Mouse (Mus musculus): ENCODE data around the gene Trmt1. TPM values are rescaled to one million over a fixed set of nuclear protein-coding genes. Genes with fewer than 3 reads are reported as not detected.

Gene Trmt1
- polyA plus RNA-seq, 1 experiment from 2014 or later: 62.1 TPM

- Histone ChIP-seq H3K27me3 (ENCODE audit: control insufficient read depth, insufficient read depth, low read length) (no peaks in the 10 kb centered on the region), H3K9ac (no peak overlapping the region), H3K4me1 (replicated peaks; ENCODE audit: control insufficient read depth, insufficient read depth, low read length) (peaks cover 40% of the 10 kb centered on the region), H3K36me3 (replicated peaks; ENCODE audit: control insufficient read depth, insufficient read depth) (no peaks in the 10 kb centered on the region), H3K4me3 (replicated peaks; ENCODE audit: low read length) (no peak overlapping the region), H3K4me2 (replicated peaks) (no peak overlapping the region), H3K27ac (no peak overlapping the region), H3K9me3 (ENCODE audit: control insufficient read depth, low read length) (no peaks in the 10 kb centered on the region)
- DNase-seq (ENCODE audit: low spot score) (no peak), ATAC-seq (ENCODE audit: low FRiP score) (no peak)
- WGBS: 53% methylated on average over 4 of the region's 4 CpGs
Observed at GRCm38 (mm10) chr8:84657680-84658079, 28.4 kb upstream of the Trmt1 start.

GRCm38 (mm10) chr8:84658951-84659350 lies 27.2 kb upstream of the Trmt1 start:
- no peak overlapping the region for H3K4me3 ChIP-seq (replicated peaks; ENCODE audit: low read length)
- H3K4me2 ChIP-seq (replicated peaks): no peak overlapping the region
- H3K27ac ChIP-seq: no peak overlapping the region
- 84% methylated on average over 1 of the region's 1 CpGs for WGBS
- ATAC-seq (ENCODE audit: low FRiP score): no peak
- H3K36me3 ChIP-seq (replicated peaks; ENCODE audit: control insufficient read depth, insufficient read depth): no peaks in the 10 kb centered on the region
- peaks cover 47% of the 10 kb centered on the region for H3K4me1 ChIP-seq (replicated peaks; ENCODE audit: control insufficient read depth, insufficient read depth, low read length)
- H3K9ac ChIP-seq: no peak overlapping the region
- DNase-seq (ENCODE audit: low spot score): no peak
- H3K27me3 ChIP-seq (ENCODE audit: control insufficient read depth, insufficient read depth, low read length): no peaks in the 10 kb centered on the region
- H3K9me3 ChIP-seq (ENCODE audit: control insufficient read depth, low read length): no peaks in the 10 kb centered on the region

- H3K36me3 ChIP-seq (replicated peaks; ENCODE audit: control insufficient read depth, insufficient read depth): no peaks in the 10 kb centered on the region
- no peaks in the 10 kb centered on the region for H3K9me3 ChIP-seq (ENCODE audit: control insufficient read depth, low read length)
- 3% methylated on average over 33 of the region's 33 CpGs for WGBS
- peak overlapping the region; percentile 84 for H3K27ac ChIP-seq
- H3K9ac ChIP-seq: peak overlapping the region; percentile 71
- H3K4me3 ChIP-seq (replicated peaks; ENCODE audit: low read length): peak overlapping the region; percentile 71
- H3K4me2 ChIP-seq (replicated peaks): peak overlapping the region; percentile 79
- H3K4me1 ChIP-seq (replicated peaks; ENCODE audit: control insufficient read depth, insufficient read depth, low read length): peaks cover 47% of the 10 kb centered on the region
- ATAC-seq (ENCODE audit: low FRiP score) (no peak), DNase-seq (ENCODE audit: low spot score) (no peak)
- H3K27me3 ChIP-seq (ENCODE audit: control insufficient read depth, insufficient read depth, low read length): no peaks in the 10 kb centered on the region
Observed at GRCm38 (mm10) chr8:84659936-84660818, 25.9 kb upstream of the Trmt1 start.

DNA sequence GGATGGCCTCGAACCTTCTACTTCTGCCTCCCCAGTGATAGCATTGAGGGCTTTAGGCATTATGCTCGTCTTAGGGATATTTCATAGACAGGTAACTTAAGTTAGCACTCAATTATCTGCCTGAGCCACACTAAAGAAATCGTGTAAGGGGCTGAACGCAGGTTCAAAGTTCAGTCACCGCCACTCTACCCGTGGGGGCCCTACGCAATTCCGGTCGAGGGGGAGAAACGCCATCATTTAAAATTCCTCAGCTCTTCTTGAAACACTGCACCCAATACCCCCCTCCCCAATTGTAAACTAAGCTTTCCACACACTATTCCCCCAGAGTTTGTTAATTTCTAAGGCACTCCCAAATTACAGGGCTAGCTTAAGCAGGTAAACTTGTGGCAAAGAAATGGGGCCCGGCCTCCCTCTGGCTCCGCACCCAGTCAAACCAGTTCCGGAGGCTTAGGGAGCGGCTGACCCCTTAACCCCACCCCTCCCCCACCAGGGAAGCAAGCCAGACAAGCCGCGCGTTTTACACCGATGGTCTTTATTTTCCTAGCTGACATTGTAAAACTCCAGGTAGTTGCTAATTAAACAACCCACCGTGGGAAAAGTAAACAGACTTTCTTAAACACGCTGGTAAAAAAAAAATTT lies 25.2 kb upstream of the Trmt1 start:
- WGBS: 1% methylated on average over 20 of the region's 20 CpGs
- peak overlapping the region; percentile 79 for H3K4me2 ChIP-seq (replicated peaks)
- no peak for ATAC-seq (ENCODE audit: low FRiP score)
- H3K9ac ChIP-seq: peak overlapping the region; percentile 71
- no peaks in the 10 kb centered on the region for H3K27me3 ChIP-seq (ENCODE audit: control insufficient read depth, insufficient read depth, low read length)
- peak overlapping the region; percentile 71 for H3K4me3 ChIP-seq (replicated peaks; ENCODE audit: low read length)
- DNase-seq (ENCODE audit: low spot score): no peak
- peak overlapping the region; percentile 84 for H3K27ac ChIP-seq
- H3K36me3 ChIP-seq (replicated peaks; ENCODE audit: control insufficient read depth, insufficient read depth): no peaks in the 10 kb centered on the region
- H3K4me1 ChIP-seq (replicated peaks; ENCODE audit: control insufficient read depth, insufficient read depth, low read length): peaks cover 51% of the 10 kb centered on the region
- no peaks in the 10 kb centered on the region for H3K9me3 ChIP-seq (ENCODE audit: control insufficient read depth, low read length)

- Histone ChIP-seq H3K4me3 (replicated peaks; ENCODE audit: low read length) (peak overlapping the region; percentile 71), H3K4me1 (replicated peaks; ENCODE audit: control insufficient read depth, insufficient read depth, low read length) (peaks cover 51% of the 10 kb centered on the region), H3K9ac (peak overlapping the region; percentile 71), H3K27me3 (ENCODE audit: control insufficient read depth, insufficient read depth, low read length) (no peaks in the 10 kb centered on the region), H3K27ac (peak overlapping the region; percentile 84), H3K9me3 (ENCODE audit: control insufficient read depth, low read length) (no peaks in the 10 kb centered on the region), H3K36me3 (replicated peaks; ENCODE audit: control insufficient read depth, insufficient read depth) (no peaks in the 10 kb centered on the region), H3K4me2 (replicated peaks) (peak overlapping the region; percentile 79)
- no peak for ATAC-seq (ENCODE audit: low FRiP score)
- DNase-seq (ENCODE audit: low spot score): no peak
- WGBS: under 1% methylated on average over 24 of the region's 24 CpGs
Observed at GRCm38 (mm10) chr8:84661458-84661871, 24.6 kb upstream of the Trmt1 start.

GRCm38 (mm10) chr8:84661961-84662571 lies 24.0 kb upstream of the Trmt1 start:
- Histone ChIP-seq H3K27me3 (ENCODE audit: control insufficient read depth, insufficient read depth, low read length) (no peaks in the 10 kb centered on the region), H3K4me3 (replicated peaks; ENCODE audit: low read length) (peak overlapping the region; percentile 71), H3K9me3 (ENCODE audit: control insufficient read depth, low read length) (no peaks in the 10 kb centered on the region), H3K4me1 (replicated peaks; ENCODE audit: control insufficient read depth, insufficient read depth, low read length) (peaks cover 45% of the 10 kb centered on the region), H3K36me3 (replicated peaks; ENCODE audit: control insufficient read depth, insufficient read depth) (no peaks in the 10 kb centered on the region; the same call in 1 of the 2 replicates), H3K27ac (peak overlapping the region; percentile 84), H3K4me2 (replicated peaks) (peak overlapping the region; percentile 79), H3K9ac (peak overlapping the region; percentile 71)
- DNase-seq (ENCODE audit: low spot score) (no peak), ATAC-seq (ENCODE audit: low FRiP score) (peak; percentile 3)
- WGBS: under 1% methylated on average over 59 of the region's 61 CpGs

DNA sequence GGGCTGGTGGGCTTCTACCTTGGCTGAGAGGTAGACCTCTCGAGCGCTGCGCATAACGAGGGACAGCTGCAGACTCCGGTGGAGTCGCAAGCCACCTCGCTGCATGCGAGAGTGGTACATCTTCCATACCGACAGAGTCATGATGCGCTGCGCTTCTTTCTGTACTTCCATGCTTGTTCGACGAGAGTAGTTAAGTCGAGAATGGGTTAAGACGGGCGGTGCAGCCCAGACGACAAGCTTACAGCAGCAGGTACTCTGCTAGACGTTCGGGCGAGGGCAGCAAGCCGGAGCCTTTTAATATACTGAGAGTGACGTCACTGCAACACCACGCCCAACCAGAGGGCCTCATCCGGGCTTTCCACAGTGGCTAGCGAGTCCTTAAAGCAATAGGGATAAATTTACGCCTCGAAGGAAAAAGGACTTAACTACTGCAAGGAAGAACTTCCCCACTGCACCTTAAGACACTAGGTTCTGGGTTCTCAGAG lies 23.5 kb upstream of the Trmt1 start, which contains the start of gene Ier2:
Gene Ier2 (minus strand): TSS at position 272 of the 485 bp plus-strand sequence.
- H3K9ac ChIP-seq: peak within 1 kb of the TSS; percentile 71
- peak within 1 kb of the TSS; percentile 79 for H3K4me2 ChIP-seq (replicated peaks)
- peak within 1 kb of the TSS; percentile 71 for H3K4me3 ChIP-seq (replicated peaks; ENCODE audit: low read length)
- ATAC-seq (ENCODE audit: low FRiP score) (peak; percentile 83), DNase-seq (ENCODE audit: low spot score) (peak; percentile 97)
- no peaks in the 10 kb centered on the region for H3K27me3 ChIP-seq (ENCODE audit: control insufficient read depth, insufficient read depth, low read length)
- peaks cover 45% of the 10 kb centered on the region for H3K4me1 ChIP-seq (replicated peaks; ENCODE audit: control insufficient read depth, insufficient read depth, low read length)
- peaks cover under 1% of the 10 kb centered on the region; the same call in 1 of the 2 replicates for H3K36me3 ChIP-seq (replicated peaks; ENCODE audit: control insufficient read depth, insufficient read depth)
- no peaks in the 10 kb centered on the region for H3K9me3 ChIP-seq (ENCODE audit: control insufficient read depth, low read length)
- H3K27ac ChIP-seq: peak within 1 kb of the TSS; percentile 84
- under 1% methylated on average over 27 of the region's 27 CpGs for WGBS

GRCm38 (mm10) chr8:84663483-84664327 lies 22.4 kb upstream of the Trmt1 start:
- Histone ChIP-seq H3K4me1 (replicated peaks; ENCODE audit: control insufficient read depth, insufficient read depth, low read length) (peaks cover 45% of the 10 kb centered on the region), H3K4me3 (replicated peaks; ENCODE audit: low read length) (peak overlapping the region; percentile 71), H3K27ac (peak overlapping the region; percentile 83), H3K27me3 (ENCODE audit: control insufficient read depth, insufficient read depth, low read length) (no peaks in the 10 kb centered on the region), H3K9ac (peak overlapping the region; percentile 71), H3K36me3 (replicated peaks; ENCODE audit: control insufficient read depth, insufficient read depth) (peaks cover 8% of the 10 kb centered on the region), H3K4me2 (replicated peaks) (peak overlapping the region; percentile 79), H3K9me3 (ENCODE audit: control insufficient read depth, low read length) (no peaks in the 10 kb centered on the region)
- 3% methylated on average over 43 of the region's 43 CpGs for WGBS
- ATAC-seq (ENCODE audit: low FRiP score) (peak; percentile 84), DNase-seq (ENCODE audit: low spot score) (peak; percentile 97)
